ENCODE assay signal across 31 mouse cellular contexts in the genomic region with DNA sequence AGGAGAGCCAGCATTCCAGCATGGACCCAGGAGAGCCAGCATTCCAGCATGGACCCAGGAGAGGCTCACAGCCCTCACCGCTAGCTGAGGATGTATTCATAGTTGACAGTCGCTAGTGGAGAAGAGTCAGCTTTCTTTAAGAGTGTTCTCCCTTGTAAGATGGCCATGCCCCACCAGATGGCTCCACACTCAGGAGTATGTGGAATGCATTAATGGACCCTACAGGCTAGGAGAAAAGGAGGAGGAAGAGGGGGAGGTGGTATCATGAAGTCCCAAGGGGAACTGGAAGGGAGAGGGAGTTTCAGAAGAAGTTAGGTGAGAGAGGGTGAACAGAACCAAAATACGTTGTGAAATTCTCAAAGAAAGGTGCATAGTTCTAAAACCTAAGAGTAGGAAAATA. TPM values are rescaled to one million over a fixed set of nuclear protein-coding genes. Genes with fewer than 3 reads are reported as not detected.
A peak's percentile ranks its signal among the peaks of the same experiment; 100 is the strongest.
DNase-seq lines count a peak whose midpoint lies in the region; ATAC-seq and TF ChIP-seq lines count a peak whose summit lies in the region.
"Had no signal": no experiment of that assay in that cellular context is flagged by ENCODE, and none has a peak within 500 bp of the region (broad histone marks: within the 10 kb centered on the region; RNA-seq: fewer than 3 reads in every experiment).

No protein-coding gene starts in this region.

- H3K79me2 ChIP-seq in CH12.LX (replicated peaks; ENCODE audit: control insufficient read depth, extremely low read depth, insufficient read depth, poor library complexity, severe bottlenecking): no peaks in the 10 kb centered on the region

- DNase-seq in heart, postnatal 0 days (ENCODE audit: low spot score): no peak
- DNase-seq in heart, adult 8-10 months (ENCODE audit: low spot score): no peak
- no peak for DNase-seq in liver, postnatal 0 days
- no peak for DNase-seq in CH12.LX (ENCODE audit: extremely low read depth)
- DNase-seq in induced T-regulatory cell, adult 2 months (ENCODE audit: low read depth): peak; percentile 13
- DNase-seq in frontal cortex, postnatal 10 days (ENCODE audit: low spot score in 2 of 2): no peak
- no peak for DNase-seq in adrenal gland, adult (ENCODE audit: inconsistent age in 2 of 2, low spot score in 1 of 2)
- DNase-seq: adrenal gland, postnatal 14 days; cerebellum, adult 9-10 months; gastrocnemius, postnatal 10 days; heart, postnatal 14 days; lung, adult 2 months; right cerebral cortex, postnatal 25 days; spleen, adult 18-20 months; thymus, postnatal 25 days had no signal

- dilution Hi-C loops in CH12.LX (cut with MboI; ENCODE audit: extremely low pct_ligation_motif_present, extremely low pct_unique_long_range_greater_than_20kb, low sequenced_read_pairs): no loop called here

- H3K36me3 ChIP-seq in heart, postnatal 0 days (replicated peaks; ENCODE audit: control insufficient read depth, insufficient read depth, low read length): no peaks in the 10 kb centered on the region
- H3K36me3 ChIP-seq in liver, postnatal 0 days (replicated peaks; ENCODE audit: insufficient read depth, low read length): no peaks in the 10 kb centered on the region
- H3K36me3 ChIP-seq in liver, embryonic 12.5 days: no peaks in the 10 kb centered on the region
- no peaks in the 10 kb centered on the region for H3K36me3 ChIP-seq in CH12.LX (replicated peaks in 1 of 2; ENCODE audit: control insufficient read depth in 1 of 2, insufficient read depth in 1 of 2, low read length in 1 of 2)
- H3K36me3 ChIP-seq: heart, embryonic 12.5 days; hindbrain, embryonic 13.5 days; limb, embryonic 12.5 days; midbrain, embryonic 10.5 days had no signal

- 3% methylated on average over 3 of the region's 3 CpGs for WGBS in heart, postnatal 0 days
- WGBS in liver, postnatal 0 days (ENCODE audit: insufficient replicate concordance): 10% methylated on average over 3 of the region's 3 CpGs
- 6% methylated on average over 3 of the region's 3 CpGs for WGBS in liver, embryonic 12.5 days (ENCODE audit: insufficient replicate concordance)

- H3K4me1 ChIP-seq in heart, postnatal 0 days (ENCODE audit: control insufficient read depth, insufficient read depth): no peaks in the 10 kb centered on the region
- no peaks in the 10 kb centered on the region for H3K4me1 ChIP-seq in liver, postnatal 0 days (ENCODE audit: insufficient read depth)
- H3K4me1 ChIP-seq in liver, embryonic 12.5 days: no peaks in the 10 kb centered on the region
- peaks cover 0 to 6% of the 10 kb centered on the region in 2 experiments; a peak in 1 of 4 replicates for H3K4me1 ChIP-seq in CH12.LX (ENCODE audit: control insufficient read depth in 1 of 2, insufficient read depth in 2 of 2)
- H3K4me1 ChIP-seq: heart, embryonic 12.5 days; hindbrain, embryonic 13.5 days had no signal

- no peak overlapping the region for H3K4me3 ChIP-seq in heart, postnatal 0 days (ENCODE audit: low read depth, low read length)
- no peak overlapping the region for H3K4me3 ChIP-seq in liver, postnatal 0 days (ENCODE audit: low read depth, low read length)
- H3K4me3 ChIP-seq in liver, embryonic 12.5 days: no peak overlapping the region
- no peak overlapping the region for H3K4me3 ChIP-seq in CH12.LX (replicated peaks in 1 of 3; ENCODE audit: low read depth in 2 of 3, low read length in 2 of 3, poor library complexity in 1 of 3)
- H3K4me3 ChIP-seq: forebrain, embryonic 13.5 days; heart, embryonic 12.5 days; hindbrain, embryonic 13.5 days; limb, embryonic 12.5 days; midbrain, embryonic 10.5 days had no signal

- no peaks in the 10 kb centered on the region for H3K9me3 ChIP-seq in heart, postnatal 0 days (replicated peaks; ENCODE audit: control insufficient read depth, low read length)
- H3K9me3 ChIP-seq in liver, postnatal 0 days (ENCODE audit: low read length): no peaks in the 10 kb centered on the region
- no peaks in the 10 kb centered on the region for H3K9me3 ChIP-seq in liver, embryonic 12.5 days (replicated peaks)
- no peaks in the 10 kb centered on the region for H3K9me3 ChIP-seq in CH12.LX (replicated peaks; ENCODE audit: low read length)
- H3K9me3 ChIP-seq: forebrain, embryonic 13.5 days; heart, embryonic 12.5 days; hindbrain, embryonic 13.5 days; limb, embryonic 12.5 days; midbrain, embryonic 10.5 days had no signal

- H3K9ac ChIP-seq in heart, postnatal 0 days (replicated peaks; ENCODE audit: low read depth, low read length): no peak overlapping the region
- H3K9ac ChIP-seq in liver, postnatal 0 days (replicated peaks): no peak overlapping the region
- no peak overlapping the region for H3K9ac ChIP-seq in liver, embryonic 12.5 days
- no peak overlapping the region for H3K9ac ChIP-seq in CH12.LX (ENCODE audit: insufficient read depth, low read depth)
- H3K9ac ChIP-seq: forebrain, embryonic 13.5 days; heart, embryonic 12.5 days; hindbrain, embryonic 13.5 days had no signal

- TF ChIP-seq POLR2A in CH12.LX (IDR thresholded peaks at IDR 0.05; ENCODE audit: low read depth, low read length): no peak

- TF ChIP-seq RAD21 in CH12.LX (IDR thresholded peaks at IDR 0.05; ENCODE audit: low read depth, low read length): peak; percentile 8

- H3K27me3 ChIP-seq in heart, postnatal 0 days (ENCODE audit: control insufficient read depth, insufficient read depth, low read length): peaks cover 98% of the 10 kb centered on the region
- H3K27me3 ChIP-seq in liver, postnatal 0 days (ENCODE audit: insufficient read depth, low read length): peaks cover 90% of the 10 kb centered on the region
- H3K27me3 ChIP-seq in liver, embryonic 12.5 days (replicated peaks): peaks cover 99% of the 10 kb centered on the region
- H3K27me3 ChIP-seq in CH12.LX (replicated peaks): peaks cover 88% of the 10 kb centered on the region

- in situ Hi-C loops in CH12.LX (cut with MboI; ENCODE audit: low pct_ligation_motif_present, low pct_unique_long_range_greater_than_20kb, low sequenced_read_pairs): no loop called here

- no peak overlapping the region for H3K27ac ChIP-seq in heart, postnatal 0 days (ENCODE audit: low read depth)
- H3K27ac ChIP-seq in liver, postnatal 0 days (ENCODE audit: low read depth): no peak overlapping the region
- no peak overlapping the region for H3K27ac ChIP-seq in liver, embryonic 12.5 days
- H3K27ac ChIP-seq in CH12.LX (ENCODE audit: insufficient read depth, low read depth): no peak overlapping the region
- H3K27ac ChIP-seq: forebrain, embryonic 13.5 days; hindbrain, embryonic 13.5 days; limb, embryonic 12.5 days; macrophage; midbrain, embryonic 10.5 days had no signal

- ATAC-seq in heart, postnatal 0 days (ENCODE audit: insufficient read depth, low read depth): no peak
- ATAC-seq in liver, postnatal 0 days: no peak
- ATAC-seq in liver, embryonic 12.5 days: no peak
- ATAC-seq: CD4-positive, CD25-positive, alpha-beta regulatory T cell, adult 4 months; forebrain, embryonic 13.5 days; intestine, embryonic 16.5 days had no signal

- no peak overlapping the region for H3K4me2 ChIP-seq in heart, postnatal 0 days (ENCODE audit: low read depth, low read length)
- no peak overlapping the region for H3K4me2 ChIP-seq in liver, postnatal 0 days (ENCODE audit: low read depth, low read length)
- no peak overlapping the region for H3K4me2 ChIP-seq in liver, embryonic 12.5 days
- no peak overlapping the region for H3K4me2 ChIP-seq in CH12.LX (ENCODE audit: insufficient read depth, low read depth, poor library complexity, severe bottlenecking)
- H3K4me2 ChIP-seq: forebrain, embryonic 13.5 days; heart, embryonic 12.5 days; hindbrain, embryonic 13.5 days; limb, embryonic 12.5 days; liver, embryonic 11.5 days had no signal

- no peak for TF ChIP-seq EP300 in heart, postnatal 0 days (IDR thresholded peaks at IDR 0.05; ENCODE audit: low read depth)
- TF ChIP-seq EP300 in liver, postnatal 0 days (IDR thresholded peaks at IDR 0.05; ENCODE audit: low read depth): no peak
- TF ChIP-seq EP300 in CH12.LX (IDR thresholded peaks at IDR 0.05; ENCODE audit: low read length): no peak

- peak; percentile 41 for TF ChIP-seq CTCF in heart, postnatal 0 days (IDR thresholded peaks at IDR 0.05; ENCODE audit: low read depth)
- 0 out of 2 replicates have a peak, but pooled peaks have one; percentile 11 for TF ChIP-seq CTCF in liver, postnatal 0 days (IDR thresholded peaks at IDR 0.05; ENCODE audit: low read depth)
- peak in 1 of 2 experiments; percentile 33; a peak in 2 of 4 replicates for TF ChIP-seq CTCF in CH12.LX (conservative IDR thresholded peaks at IDR 0.05 in 1 of 2, IDR thresholded peaks at IDR 0.05 in 1 of 2; ENCODE audit: low read depth in 2 of 2, low read length in 2 of 2)

RNA-seq across cellular contexts. Expression of gene Vax2, which starts 15.3 kb away (rescaled TPM):
- total RNA-seq in heart, postnatal 0 days (2014; rRNA removed; ENCODE audit: low replicate concordance): not detected in 2 replicates
- polyA plus RNA-seq in heart, postnatal 0 days (2015; fragmentation: Nextera tagmentation; extraction: Ambion mirVana): not detected in 2 replicates
- total RNA-seq in heart, adult 8-10 months (2022): not detected
- polyA plus RNA-seq in liver, postnatal 0 days (2015; fragmentation: Nextera tagmentation; extraction: Ambion mirVana): not detected in 2 replicates
- not detected in 2 replicates for polyA plus RNA-seq in liver, embryonic 12.5 days (2016; fragmentation: Nextera tagmentation; extraction: Ambion mirVana)
- not detected in 2 replicates for total RNA-seq in CH12.LX (2012; rRNA removed)
- total RNA-seq in CH12.LX (2014; rRNA removed): not detected in 2 replicates
- polyA plus RNA-seq in CH12.LX (2012; ENCODE audit: insufficient read length, low read depth): not detected in 2 replicates
- total RNA-seq: adrenal gland, postnatal 14 days; gastrocnemius, postnatal 10 days; granulocyte monocyte progenitor cell, adult 5-6 weeks; heart, postnatal 14 days; layer of hippocampus, postnatal 14 days had no signal
- polyA plus RNA-seq: forebrain, embryonic 13.5 days; hindbrain, embryonic 13.5 days; intestine, embryonic 16.5 days; kidney, embryonic 16.5 days; liver, embryonic 11.5 days; lung, adult 2 months; macrophage; neural tube, embryonic 11.5 days had no signal

RNA-seq across cellular contexts. Expression of gene Cd207, which starts 18.1 kb away (rescaled TPM):
- 0.11 and 0.19 TPM in 2 replicates for total RNA-seq in heart, postnatal 0 days (2014; rRNA removed; ENCODE audit: low replicate concordance)
- 0.75 and 1.2 TPM in 2 replicates for polyA plus RNA-seq in heart, postnatal 0 days (2015; fragmentation: Nextera tagmentation; extraction: Ambion mirVana)
- 1 to 10 TPM in 1 of 4 experiments, under 1 TPM in 3; 0.46 to 1.1 (median 0.75) TPM for total RNA-seq in heart, adult 8-10 months (2022)
- 1.3 and 1.6 TPM in 2 replicates for polyA plus RNA-seq in liver, postnatal 0 days (2015; fragmentation: Nextera tagmentation; extraction: Ambion mirVana)
- 0.11 TPM in 1 of 2 replicates, not detected in the other for polyA plus RNA-seq in liver, embryonic 12.5 days (2016; fragmentation: Nextera tagmentation; extraction: Ambion mirVana)
- total RNA-seq in CH12.LX (2012; rRNA removed) (not detected in 2 replicates), CH12.LX (2014; rRNA removed) (not detected in 2 replicates)
- polyA plus RNA-seq in CH12.LX (2012; ENCODE audit: insufficient read length, low read depth): not detected in 2 replicates
- total RNA-seq: ES-E14; gastrocnemius, postnatal 10 days; granulocyte monocyte progenitor cell, adult 5-6 weeks; layer of hippocampus, postnatal 14 days had no signal
- polyA plus RNA-seq: CD4-positive, CD25-positive, alpha-beta regulatory T cell, adult 4 months; embryonic facial prominence, embryonic 14.5 days; forebrain, embryonic 13.5 days; heart, embryonic 12.5 days; hindbrain, embryonic 13.5 days; intestine, embryonic 16.5 days; kidney, embryonic 16.5 days; limb, embryonic 12.5 days; liver, embryonic 11.5 days; macrophage; midbrain, embryonic 10.5 days; neural tube, embryonic 11.5 days had no signal

RNA-seq across cellular contexts. Expression of gene Clec4f, which starts 39.7 kb away (rescaled TPM):
- 1.7 TPM in 1 of 2 replicates, not detected in the other for total RNA-seq in heart, postnatal 0 days (2014; rRNA removed; ENCODE audit: low replicate concordance)
- 0.59 and 0.66 TPM in 2 replicates for polyA plus RNA-seq in heart, postnatal 0 days (2015; fragmentation: Nextera tagmentation; extraction: Ambion mirVana)
- total RNA-seq in heart, adult 8-10 months (2022): under 1 TPM; 0.25 to 0.57 (median 0.47) TPM
- 72.5 and 75.0 TPM in 2 replicates for polyA plus RNA-seq in liver, postnatal 0 days (2015; fragmentation: Nextera tagmentation; extraction: Ambion mirVana)
- 2.1 and 2.9 TPM in 2 replicates for polyA plus RNA-seq in liver, embryonic 12.5 days (2016; fragmentation: Nextera tagmentation; extraction: Ambion mirVana)
- total RNA-seq in CH12.LX (2012; rRNA removed) (not detected in 2 replicates), CH12.LX (2014; rRNA removed) (not detected in 2 replicates)
- polyA plus RNA-seq in CH12.LX (2012; ENCODE audit: insufficient read length, low read depth): not detected in 2 replicates
- total RNA-seq: ES-E14; granulocyte monocyte progenitor cell, adult 5-6 weeks; heart, postnatal 14 days; layer of hippocampus, postnatal 14 days had no signal
- polyA plus RNA-seq: CD4-positive, CD25-positive, alpha-beta regulatory T cell, adult 4 months; embryonic facial prominence, embryonic 14.5 days; forebrain, embryonic 13.5 days; hindbrain, embryonic 13.5 days; limb, embryonic 12.5 days; lung, adult 2 months; macrophage; midbrain, embryonic 10.5 days; neural tube, embryonic 11.5 days had no signal

RNA-seq across cellular contexts. Expression of gene Atp6v1b1, which starts 47.1 kb away (rescaled TPM):
- 0.15 and 4.1 TPM in 2 replicates for total RNA-seq in heart, postnatal 0 days (2014; rRNA removed; ENCODE audit: low replicate concordance)
- 0.10 TPM in 1 of 2 replicates, not detected in the other for polyA plus RNA-seq in heart, postnatal 0 days (2015; fragmentation: Nextera tagmentation; extraction: Ambion mirVana)
- total RNA-seq in heart, adult 8-10 months (2022): under 1 TPM in 1 of 4 experiments, not detected in 3; 0.17 TPM
- not detected in 2 replicates for polyA plus RNA-seq in liver, postnatal 0 days (2015; fragmentation: Nextera tagmentation; extraction: Ambion mirVana)
- polyA plus RNA-seq in liver, embryonic 12.5 days (2016; fragmentation: Nextera tagmentation; extraction: Ambion mirVana): not detected in 2 replicates
- total RNA-seq in CH12.LX (2012; rRNA removed): not detected in 2 replicates
- not detected in 2 replicates for total RNA-seq in CH12.LX (2014; rRNA removed)
- not detected in 2 replicates for polyA plus RNA-seq in CH12.LX (2012; ENCODE audit: insufficient read length, low read depth)
- total RNA-seq: adrenal gland, postnatal 14 days; ES-E14; gastrocnemius, postnatal 10 days; granulocyte monocyte progenitor cell, adult 5-6 weeks had no signal
- polyA plus RNA-seq: CD4-positive, CD25-positive, alpha-beta regulatory T cell, adult 4 months; forebrain, embryonic 13.5 days; heart, embryonic 12.5 days; hindbrain, embryonic 13.5 days; intestine, embryonic 16.5 days; limb, embryonic 12.5 days; liver, embryonic 11.5 days; macrophage; midbrain, embryonic 10.5 days; neural tube, embryonic 11.5 days had no signal

Comparison
In these comparisons a context has a peak if more than half of its experiments do, and no peak if none do; other contexts are left out.
1. RNA of gene Clec4f, which starts 39.7 kb away (polyA plus RNA-seq): 72.5 to 75.0 TPM in liver, postnatal 0 days; 2.1 to 2.9 TPM in liver, embryonic 12.5 days, 0.59 to 0.66 TPM in heart, postnatal 0 days and not detected in CH12.LX; every median in the first group is over 10 times any median in the second.